Mouse (Mus musculus) testis, adult 2 months (tissue): Measurements from ENCODE around the gene Fbxl16. TPM values are rescaled to one million over a fixed set of nuclear protein-coding genes. Genes with fewer than 3 reads are reported as not detected.
A peak's percentile ranks its signal among the peaks of the same experiment; 100 is the strongest.

Source experiments
- H3K27ac ChIP-seq: fragments of 200-500 bp; 2 replicates; pipeline ENCODE4 v1.5.1; 2012; ENCODE audit warnings: low read depth, low read length; ENCODE audit not compliant: control insufficient read depth, insufficient read depth
- H3K27me3 ChIP-seq: fragments of 200-500 bp; 2 replicates; pipeline ENCODE4 v1.6.1; 2012; ENCODE audit warnings: mild to moderate bottlenecking, low read length, moderate library complexity; ENCODE audit not compliant: control insufficient read depth, insufficient read depth
- H3K36me3 ChIP-seq: fragments of 200-500 bp; 2 replicates; pipeline ENCODE4 v1.6.1; 2012; ENCODE audit warnings: mild to moderate bottlenecking, low read length; ENCODE audit not compliant: control insufficient read depth, insufficient read depth
- H3K4me1 ChIP-seq: fragments of 200-500 bp; 2 replicates; pipeline ENCODE4 v1.6.1; 2012; ENCODE audit warnings: low read length; ENCODE audit not compliant: control insufficient read depth, insufficient read depth
- H3K4me3 ChIP-seq: fragments of 200-500 bp; 2 replicates; pipeline ENCODE4 v1.5.1; 2012; ENCODE audit warnings: low read depth, mild to moderate bottlenecking, low read length, moderate library complexity, mixed read lengths; ENCODE audit not compliant: control insufficient read depth
- CTCF ChIP-seq: fragments of 200-500 bp; IDR thresholded peaks from 2 replicates; pipeline ENCODE4 v1.5.1; 2012; ENCODE audit warnings: low read depth, mild to moderate bottlenecking, inconsistent platforms, low read length, moderate library complexity; ENCODE audit not compliant: control insufficient read depth, insufficient read depth, insufficient replicate concordance
- POLR2A ChIP-seq: fragments of 200-500 bp; IDR thresholded peaks from 2 replicates; pipeline ENCODE4 v1.6.1; 2012; ENCODE audit warnings: low read depth, mild to moderate bottlenecking, inconsistent platforms, low read length, moderate library complexity; ENCODE audit not compliant: control insufficient read depth
- polyA plus RNA-seq: library from polyadenylated mRNA; depleted of rRNA; stranded (reverse); fragments of >200 nt; gene quantifications from 2 replicates; pipeline ENCODE4 v1.2.3, GENCODE M21; 2012

Fbxl16 gene
- polyA plus RNA-seq, 1 experiment = 7.1 TPM

GRCm38 (mm10) chr17:25824362-25825142, 15.7 kb downstream of the Fbxl16 start:
- H3K27me3 ChIP-seq = no peaks in the 10 kb centered on the region
- H3K4me3 ChIP-seq = peak overlapping the region; percentile 87
- no peak overlapping the region for H3K27ac ChIP-seq
- H3K36me3 ChIP-seq = no peaks in the 10 kb centered on the region; the same call in 1 of the 2 replicates
- no peak for TF ChIP-seq CTCF
- TF ChIP-seq POLR2A = no peak
- H3K4me1 ChIP-seq = peaks cover 28% of the 10 kb centered on the region

DNA sequence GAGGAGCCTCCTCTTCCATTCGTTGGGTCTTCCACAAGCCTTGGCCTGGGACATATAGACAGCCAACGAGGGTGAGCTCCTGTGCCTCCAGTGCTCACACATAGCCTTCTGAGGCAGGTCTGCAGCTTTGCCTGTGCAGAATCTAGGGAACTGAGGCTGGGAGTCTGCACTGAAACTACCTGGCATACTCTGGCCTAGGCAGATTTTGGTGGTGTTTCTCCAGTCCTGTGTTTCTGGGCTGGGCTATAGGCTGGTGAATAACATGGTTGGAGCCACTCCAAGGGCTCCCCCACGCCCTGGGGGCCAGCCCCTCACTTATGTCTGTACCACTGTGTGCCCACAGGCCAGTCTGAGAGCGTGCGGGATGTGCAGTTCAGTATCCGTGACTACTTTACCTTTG, 16.4 kb downstream of the Fbxl16 start:
- Histone ChIP-seq H3K4me1 (peaks cover 25% of the 10 kb centered on the region), H3K4me3 (no peak overlapping the region), H3K36me3 (no peaks in the 10 kb centered on the region; the same call in 1 of the 2 replicates), H3K27ac (no peak overlapping the region), H3K27me3 (no peaks in the 10 kb centered on the region)
- TF ChIP-seq POLR2A = no peak
- TF ChIP-seq CTCF = no peak

DNA sequence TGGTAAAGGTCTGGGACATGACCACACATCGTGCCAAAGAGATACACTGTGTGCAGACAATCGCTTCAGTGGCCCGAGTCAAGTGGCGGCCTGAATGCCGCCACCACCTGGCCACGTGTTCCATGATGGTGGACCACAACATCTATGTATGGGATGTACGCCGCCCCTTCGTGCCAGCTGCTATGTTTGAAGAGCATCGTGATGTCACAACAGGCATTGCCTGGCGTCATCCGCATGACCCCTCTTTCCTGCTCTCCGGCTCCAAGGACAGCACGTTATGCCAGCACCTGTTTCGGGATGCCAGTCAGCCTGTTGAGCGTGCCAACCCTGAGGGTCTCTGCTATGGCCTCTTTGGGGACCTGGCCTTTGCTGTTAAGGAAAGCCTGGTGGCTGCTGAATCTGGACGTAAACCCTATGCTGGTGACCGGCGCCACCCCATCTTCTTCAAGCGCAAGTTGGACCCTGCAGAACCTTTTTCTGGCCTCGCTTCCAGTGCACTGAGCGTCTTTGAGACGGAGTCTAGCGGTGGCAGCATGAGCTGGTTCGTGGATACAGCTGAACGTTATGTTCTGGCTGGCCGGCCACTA, 17.2 kb downstream of the Fbxl16 start:
- no peaks in the 10 kb centered on the region for H3K27me3 ChIP-seq
- no peak overlapping the region for H3K27ac ChIP-seq
- peaks cover 25% of the 10 kb centered on the region for H3K4me1 ChIP-seq
- no peaks in the 10 kb centered on the region; the same call in 1 of the 2 replicates for H3K36me3 ChIP-seq
- TF ChIP-seq POLR2A (no peak), CTCF (no peak)
- H3K4me3 ChIP-seq = no peak overlapping the region

- H3K27me3 ChIP-seq = no peaks in the 10 kb centered on the region
- no peaks in the 10 kb centered on the region; the same call in 1 of the 2 replicates for H3K36me3 ChIP-seq
- peak overlapping the region; percentile 54 for H3K4me3 ChIP-seq
- peaks cover 32% of the 10 kb centered on the region for H3K4me1 ChIP-seq
- TF ChIP-seq CTCF = no peak
- H3K27ac ChIP-seq = no peak overlapping the region
Observed at GRCm38 (mm10) chr17:25827011-25827410, 18.1 kb downstream of the Fbxl16 start.

GRCm38 (mm10) chr17:25827546-25828222, 18.8 kb downstream of the Fbxl16 start:
- Histone ChIP-seq H3K4me1 (peaks cover 34% of the 10 kb centered on the region), H3K27me3 (no peaks in the 10 kb centered on the region), H3K36me3 (no peaks in the 10 kb centered on the region; the same call in 1 of the 2 replicates), H3K27ac (no peak overlapping the region), H3K4me3 (peak overlapping the region; percentile 86)
- TF ChIP-seq CTCF = no peak

DNA sequence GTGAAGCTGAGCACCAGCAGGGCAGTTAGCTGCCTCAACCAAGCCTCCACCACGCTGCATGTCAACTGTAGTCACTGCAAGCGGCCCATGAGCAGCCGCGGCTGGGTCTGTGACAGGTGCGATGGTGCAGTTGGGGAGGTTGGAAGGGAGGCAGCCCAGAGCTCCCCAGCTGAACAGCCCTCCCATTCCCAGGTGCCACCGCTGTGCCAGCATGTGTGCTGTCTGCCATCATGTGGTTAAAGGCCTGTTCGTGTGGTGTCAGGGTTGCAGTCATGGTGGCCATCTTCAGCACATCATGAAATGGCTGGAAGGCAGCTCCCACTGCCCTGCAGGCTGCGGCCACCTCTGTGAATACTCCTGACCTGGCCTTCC, 19.3 kb downstream of the Fbxl16 start:
- Histone ChIP-seq H3K36me3 (no peaks in the 10 kb centered on the region; the same call in 1 of the 2 replicates), H3K27me3 (no peaks in the 10 kb centered on the region), H3K4me3 (peak overlapping the region; percentile 86), H3K27ac (peak overlapping the region; percentile 52), H3K4me1 (peaks cover 31% of the 10 kb centered on the region)
- TF ChIP-seq POLR2A (no peak), CTCF (no peak)

DNA sequence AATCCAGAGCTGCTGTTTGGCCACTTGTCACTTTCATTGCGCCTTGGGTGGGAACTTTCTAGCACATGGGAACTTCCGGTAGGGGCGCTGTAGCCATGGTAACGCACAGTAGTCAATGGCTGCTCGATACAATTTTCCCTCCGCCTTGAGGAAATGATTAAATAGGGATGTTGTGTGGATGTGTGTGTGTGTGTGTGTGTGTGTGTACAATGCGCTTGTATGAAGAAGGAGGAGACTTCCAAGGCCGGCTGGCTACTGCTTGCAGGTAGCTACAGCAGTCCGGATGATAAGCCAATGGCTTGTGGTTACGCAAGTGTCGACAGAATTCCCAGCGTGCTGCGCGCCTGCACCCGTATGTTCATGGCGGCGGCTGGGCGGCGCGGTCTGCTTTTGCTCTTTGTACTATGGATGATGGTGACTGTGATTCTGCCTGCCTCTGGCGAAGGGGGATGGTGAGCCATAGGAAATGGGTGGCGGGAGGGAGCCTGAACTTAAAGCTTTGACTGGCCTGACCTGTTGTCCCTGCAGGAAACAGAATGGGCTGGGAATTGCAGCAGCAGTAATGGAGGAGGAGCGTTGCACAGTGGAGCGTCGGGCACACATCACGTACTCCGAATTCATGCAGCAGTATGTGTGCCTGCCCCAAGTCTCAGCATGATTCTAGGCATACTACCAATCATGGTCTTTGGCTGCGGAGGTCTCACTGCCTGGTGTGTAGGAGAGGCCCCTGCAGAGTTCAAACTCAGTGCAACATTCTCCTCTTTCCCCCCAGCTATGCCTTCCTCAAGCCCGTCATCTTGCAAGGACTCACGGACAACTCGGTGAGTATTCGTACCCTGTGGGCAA, 20.1 kb downstream of the Fbxl16 start, which contains the start of gene Jmjd8:
TSS of gene Jmjd8 (plus strand) at position 156 of the 846 bp plus-strand sequence.
- peak within 1 kb of the TSS; percentile 52 for H3K27ac ChIP-seq
- H3K27me3 ChIP-seq = no peaks in the 10 kb centered on the region
- TF ChIP-seq CTCF (no peak), POLR2A (peak; percentile 68)
- H3K4me1 ChIP-seq = peaks cover 33% of the 10 kb centered on the region
- peak within 1 kb of the TSS; percentile 86 for H3K4me3 ChIP-seq
- no peaks in the 10 kb centered on the region; the same call in 1 of the 2 replicates for H3K36me3 ChIP-seq
